Mouse (Mus musculus) kidney, adult 2 months (tissue): Measurements from ENCODE around the gene Vasn.

ENCODE experiments used
- CTCF ChIP-seq: fragments of 200-500 bp; conservative IDR thresholded peaks from 2 replicates; pipeline ENCODE4 v1.5.1; 2011; ENCODE audit warnings: low read depth, mild to moderate bottlenecking, control low read depth, low read length, moderate library complexity, mixed read lengths; ENCODE audit not compliant: insufficient read depth, insufficient read length
- POLR2A ChIP-seq: fragments of 200-500 bp; IDR thresholded peaks from one replicate; pipeline ENCODE4 v1.6.1; 2011; ENCODE audit warnings: low read depth, low read length, control low read depth

GRCm38 (mm10) chr16:4597296-4597695 is 42.4 kb upstream of the Vasn start:
- TF ChIP-seq CTCF (no peak), POLR2A (no peak)
